Mouse (Mus musculus) lung, embryonic 14.5 days (tissue): ENCODE measurements around the gene Mtmr3. TPM values are rescaled to one million over a fixed set of nuclear protein-coding genes. Genes with fewer than 3 reads are reported as not detected.
A peak's percentile ranks its signal among the peaks of the same experiment; 100 is the strongest.

Source experiments
- ATAC-seq: fragments of 200-750 bp; cut with Nextera tagmentation; 2 replicates; pipeline ENCODE4 v1.8.0; 2017; ENCODE audit warnings: mild to moderate bottlenecking, moderate TSS enrichment, moderate library complexity; ENCODE audit not compliant: insufficient read depth
- DNase-seq: peaks from one replicate; pipeline ENCODE4 v3.0.0-alpha.2; 2015
- H3K27ac ChIP-seq: fragments of 300-500 bp; sonication (generic); 2 replicates; pipeline ENCODE4 v1.5.1; 2014; ENCODE audit warnings: low read depth, mild to moderate bottlenecking, moderate library complexity
- H3K27me3 ChIP-seq: fragments of 300-500 bp; sonication (generic); 2 replicates; pipeline ENCODE4 v1.6.1; 2014; ENCODE audit warnings: low read length, control low read depth; ENCODE audit not compliant: insufficient read depth
- H3K36me3 ChIP-seq: fragments of 300-500 bp; sonication (generic); 2 replicates; pipeline ENCODE4 v1.6.1; 2014; ENCODE audit warnings: control low read depth; ENCODE audit not compliant: insufficient read depth
- H3K4me1 ChIP-seq: fragments of 300-500 bp; sonication (generic); 2 replicates; pipeline ENCODE4 v1.6.1; 2014; ENCODE audit warnings: antibody characterized with exemption, control low read depth; ENCODE audit not compliant: insufficient read depth
- H3K4me2 ChIP-seq: fragments of 300-500 bp; sonication (generic); 2 replicates; pipeline ENCODE4 v1.6.1; 2014; ENCODE audit warnings: mild to moderate bottlenecking
- H3K4me3 ChIP-seq: fragments of 300-500 bp; sonication (generic); 2 replicates; pipeline ENCODE4 v1.5.1; 2014; ENCODE audit warnings: low read depth, low read length
- H3K9ac ChIP-seq: fragments of 300-500 bp; sonication (generic); 2 replicates; pipeline ENCODE4 v1.6.1; 2014
- H3K9me3 ChIP-seq: fragments of 300-500 bp; sonication (generic); 2 replicates; pipeline ENCODE4 v1.6.1; 2016; ENCODE audit warnings: low read depth, low read length, control low read depth
- CTCF ChIP-seq: IDR thresholded peaks from 2 replicates; pipeline ENCODE4 v1.5.1; 2016; ENCODE audit warnings: antibody characterized with exemption, low read depth
- WGBS: fragments of 180-500 bp; shearing (Covaris S2); extraction: QIAGEN DNeasy Blood & Tissue Kit; methylation state at CpG from one replicate; pipeline ENCODE4 v1.1.7; 2014; 5-methylcytosine and 5-hydroxymethylcytosine counted together
- polyA plus RNA-seq: library from polyadenylated mRNA; unstranded; fragments of >200 nt; fragmentation: Nextera tagmentation; extraction: Ambion mirVana; gene quantifications from 2 replicates; pipeline ENCODE4 v1.2.1, GENCODE M21; 2014

Gene Mtmr3
- polyA plus RNA-seq, 1 experiment from 2014 or later = 32.1 TPM

DNA sequence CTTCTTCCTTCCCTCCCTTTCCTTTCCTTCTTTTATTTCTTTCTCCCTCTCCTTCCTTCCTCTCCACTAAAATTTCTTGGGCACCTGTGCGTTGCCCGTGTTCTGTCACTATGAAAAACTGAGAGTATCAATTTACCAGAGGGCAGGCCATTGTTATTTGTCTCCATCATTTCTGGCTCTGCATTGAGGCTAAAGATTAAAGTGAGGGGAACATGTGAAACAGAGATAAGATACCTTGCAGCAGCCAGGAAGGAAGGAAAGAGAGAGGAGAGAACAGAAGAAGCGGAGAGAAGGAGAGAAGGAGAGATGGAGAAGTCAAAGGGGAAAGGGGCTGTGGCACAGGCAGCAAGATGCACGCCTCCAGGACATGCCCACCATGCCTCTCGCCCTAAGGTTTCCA is 39.7 kb upstream of the Mtmr3 start:
- Histone ChIP-seq H3K9ac (no peak overlapping the region), H3K27ac (no peak overlapping the region), H3K36me3 (no peaks in the 10 kb centered on the region), H3K27me3 (no peaks in the 10 kb centered on the region), H3K9me3 (no peaks in the 10 kb centered on the region), H3K4me1 (0 out of 2 replicates have a peak, but pooled peaks cover 9% of the 10 kb centered on the region), H3K4me2 (no peak overlapping the region), H3K4me3 (no peak overlapping the region)
- DNase-seq (no peak), ATAC-seq (no peak)
- TF ChIP-seq CTCF = no peak
- WGBS = 57% methylated on average over 5 of the region's 5 CpGs

GRCm38 (mm10) chr11:4633420-4633819 is 38.8 kb upstream of the Mtmr3 start:
- Histone ChIP-seq H3K27me3 (no peaks in the 10 kb centered on the region), H3K4me2 (no peak overlapping the region), H3K36me3 (no peaks in the 10 kb centered on the region), H3K9ac (no peak overlapping the region), H3K27ac (no peak overlapping the region), H3K9me3 (no peaks in the 10 kb centered on the region), H3K4me3 (no peak overlapping the region), H3K4me1 (0 out of 2 replicates have a peak, but pooled peaks cover 3% of the 10 kb centered on the region)
- no peak for TF ChIP-seq CTCF
- 22% methylated on average over 2 of the region's 2 CpGs for WGBS
- no peak for DNase-seq
- ATAC-seq = no peak

DNA sequence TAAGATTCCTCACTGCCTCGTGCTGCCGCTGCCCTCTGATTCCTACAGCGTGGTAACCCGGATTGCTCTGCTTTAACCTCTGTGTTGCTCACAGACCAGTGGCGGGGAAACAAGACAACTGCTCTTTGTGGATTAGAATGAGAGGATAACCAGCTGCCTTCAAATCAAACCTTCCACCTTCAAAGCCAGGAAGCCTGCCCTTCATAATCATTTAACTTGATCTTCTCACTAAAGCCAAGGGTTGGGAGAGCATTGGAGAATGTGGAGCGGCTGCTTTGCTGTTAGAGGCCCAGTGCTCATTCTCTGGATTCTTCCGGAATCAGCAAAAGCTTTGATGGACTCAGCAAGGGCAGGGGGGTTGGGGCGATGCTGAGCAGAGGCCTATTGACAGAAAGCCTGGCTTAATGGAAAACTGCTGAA is 35.2 kb upstream of the Mtmr3 start:
- Histone ChIP-seq H3K4me1 (no peaks in the 10 kb centered on the region), H3K4me2 (no peak overlapping the region), H3K27ac (no peak overlapping the region), H3K27me3 (no peaks in the 10 kb centered on the region), H3K9me3 (no peaks in the 10 kb centered on the region), H3K9ac (no peak overlapping the region), H3K4me3 (no peak overlapping the region), H3K36me3 (no peaks in the 10 kb centered on the region)
- TF ChIP-seq CTCF = no peak
- 16% methylated on average over 8 of the region's 8 CpGs for WGBS
- ATAC-seq (no peak; the same call in 1 of the 2 replicates), DNase-seq (peak; percentile 46)

DNA sequence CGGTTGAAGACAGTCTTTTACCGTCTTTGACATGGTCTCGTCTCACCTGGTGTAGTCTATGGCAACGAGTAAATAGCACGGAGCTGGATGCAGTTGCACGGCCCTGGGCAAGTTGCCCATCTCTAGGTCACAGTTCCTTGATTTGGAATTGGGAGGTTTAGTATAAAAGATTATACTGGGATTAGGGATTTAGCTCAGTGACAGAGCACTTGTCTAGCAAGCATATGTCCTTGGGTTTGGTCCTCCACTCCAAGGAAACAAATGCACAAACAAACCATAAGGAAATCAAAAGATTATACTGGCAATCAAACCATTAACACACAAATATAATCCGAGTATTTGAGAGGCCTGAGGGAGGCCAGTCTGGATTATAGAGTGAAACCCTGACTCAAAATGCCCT is 33.0 kb upstream of the Mtmr3 start:
- no peak overlapping the region for H3K27ac ChIP-seq
- WGBS = 69% methylated on average over 7 of the region's 7 CpGs
- ATAC-seq (no peak), DNase-seq (no peak)
- no peak overlapping the region for H3K4me3 ChIP-seq
- no peaks in the 10 kb centered on the region for H3K36me3 ChIP-seq
- H3K4me2 ChIP-seq = no peak overlapping the region
- TF ChIP-seq CTCF = no peak
- H3K27me3 ChIP-seq = no peaks in the 10 kb centered on the region
- H3K9me3 ChIP-seq = no peaks in the 10 kb centered on the region
- no peak overlapping the region for H3K9ac ChIP-seq
- H3K4me1 ChIP-seq = no peaks in the 10 kb centered on the region

- no peak overlapping the region for H3K4me2 ChIP-seq
- WGBS = 67% methylated on average over 7 of the region's 7 CpGs
- no peak for TF ChIP-seq CTCF
- ATAC-seq = no peak
- no peak overlapping the region for H3K27ac ChIP-seq
- no peaks in the 10 kb centered on the region for H3K27me3 ChIP-seq
- no peaks in the 10 kb centered on the region for H3K36me3 ChIP-seq
- no peaks in the 10 kb centered on the region for H3K4me1 ChIP-seq
- H3K9ac ChIP-seq = no peak overlapping the region
- no peaks in the 10 kb centered on the region for H3K9me3 ChIP-seq
- no peak overlapping the region for H3K4me3 ChIP-seq
- DNase-seq = no peak
These were observed 31.3 kb upstream of the Mtmr3 start for GRCm38 (mm10) chr11:4625931-4626330.

- no peak overlapping the region for H3K4me3 ChIP-seq
- WGBS = 54% methylated on average over 5 of the region's 5 CpGs
- no peaks in the 10 kb centered on the region for H3K27me3 ChIP-seq
- ATAC-seq = no peak
- no peak overlapping the region for H3K9ac ChIP-seq
- no peak overlapping the region for H3K27ac ChIP-seq
- H3K36me3 ChIP-seq = no peaks in the 10 kb centered on the region
- H3K4me2 ChIP-seq = no peak overlapping the region
- no peak for TF ChIP-seq CTCF
- no peak for DNase-seq
- no peaks in the 10 kb centered on the region for H3K4me1 ChIP-seq
- H3K9me3 ChIP-seq = no peaks in the 10 kb centered on the region
These were observed 28.3 kb upstream of the Mtmr3 start for GRCm38 (mm10) chr11:4622997-4623396.

GRCm38 (mm10) chr11:4622442-4622986 is 27.9 kb upstream of the Mtmr3 start:
- Histone ChIP-seq H3K4me2 (no peak overlapping the region), H3K4me1 (no peaks in the 10 kb centered on the region), H3K9ac (no peak overlapping the region), H3K4me3 (no peak overlapping the region), H3K27ac (no peak overlapping the region), H3K27me3 (no peaks in the 10 kb centered on the region), H3K9me3 (no peaks in the 10 kb centered on the region), H3K36me3 (no peaks in the 10 kb centered on the region)
- TF ChIP-seq CTCF = no peak
- WGBS = 56% methylated on average over 7 of the region's 7 CpGs
- DNase-seq = no peak
- ATAC-seq = no peak

GRCm38 (mm10) chr11:4621866-4622265 is 27.2 kb upstream of the Mtmr3 start:
- Histone ChIP-seq H3K4me1 (no peaks in the 10 kb centered on the region), H3K36me3 (no peaks in the 10 kb centered on the region), H3K27ac (no peak overlapping the region), H3K9ac (no peak overlapping the region), H3K9me3 (no peaks in the 10 kb centered on the region), H3K4me2 (no peak overlapping the region), H3K4me3 (no peak overlapping the region), H3K27me3 (no peaks in the 10 kb centered on the region)
- 65% methylated on average over 4 of the region's 4 CpGs for WGBS
- no peak for TF ChIP-seq CTCF
- DNase-seq (no peak), ATAC-seq (no peak)
